Mouse (Mus musculus): Measurements from ENCODE around the gene Ubac2. TPM values are rescaled to one million over a fixed set of nuclear protein-coding genes. Genes with fewer than 3 reads are reported as not detected.

Ubac2 gene
- total and polyA plus RNA-seq, 2 experiments from 2014 or later = 43.6 to 51.7 TPM

DNA sequence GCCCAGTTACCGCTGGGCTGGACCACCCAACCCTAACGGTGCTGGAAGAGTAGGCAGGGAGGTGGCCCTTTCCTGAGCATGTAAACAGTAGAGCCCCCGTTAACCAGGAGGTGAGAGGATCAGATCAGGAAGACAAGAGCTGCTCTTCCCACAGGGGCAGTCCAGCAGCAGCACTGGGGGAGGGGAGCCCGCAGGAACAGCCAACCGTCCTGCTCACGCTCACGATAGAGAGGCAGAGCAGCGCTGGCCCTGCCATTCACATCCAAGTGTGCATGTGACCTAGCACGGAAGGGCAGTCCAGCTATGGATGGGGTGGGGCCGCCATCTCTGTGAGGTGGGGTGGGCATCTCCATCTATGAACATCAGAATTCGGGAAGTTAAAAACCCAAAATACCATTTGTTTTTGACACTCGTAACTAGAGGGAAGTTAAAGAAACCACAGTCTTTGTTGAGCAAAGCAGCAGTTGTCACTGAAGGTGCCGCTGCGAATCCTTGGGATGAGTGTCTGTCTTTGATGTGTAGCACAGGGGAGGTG, 135.1 kb downstream of the Ubac2 start:
- Histone ChIP-seq H3K4me2 (ENCODE audit: low read depth, low read length, poor library complexity, severe bottlenecking) (no peak overlapping the region), H3K4me1 (ENCODE audit: insufficient read depth, low read length) (no peaks in the 10 kb centered on the region), H3K36me3 (ENCODE audit: insufficient read depth, low read length) (peaks cover 14% of the 10 kb centered on the region), H3K27ac (ENCODE audit: low read depth, low read length) (no peak overlapping the region), H3K4me3 (ENCODE audit: low read depth, low read length) (no peak overlapping the region), H3K9ac (replicated peaks; ENCODE audit: low read length, poor library complexity, severe bottlenecking) (no peak overlapping the region), H3K9me3 (ENCODE audit: low read length) (no peaks in the 10 kb centered on the region), H3K27me3 (ENCODE audit: insufficient read depth, low read length) (no peaks in the 10 kb centered on the region)
- DNase-seq (ENCODE audit: low spot score) (no peak), ATAC-seq (ENCODE audit: low FRiP score) (no peak)
- WGBS = 84% methylated on average over 14 of the region's 14 CpGs
- TF ChIP-seq CTCF (IDR thresholded peaks at IDR 0.05) = no peak

DNA sequence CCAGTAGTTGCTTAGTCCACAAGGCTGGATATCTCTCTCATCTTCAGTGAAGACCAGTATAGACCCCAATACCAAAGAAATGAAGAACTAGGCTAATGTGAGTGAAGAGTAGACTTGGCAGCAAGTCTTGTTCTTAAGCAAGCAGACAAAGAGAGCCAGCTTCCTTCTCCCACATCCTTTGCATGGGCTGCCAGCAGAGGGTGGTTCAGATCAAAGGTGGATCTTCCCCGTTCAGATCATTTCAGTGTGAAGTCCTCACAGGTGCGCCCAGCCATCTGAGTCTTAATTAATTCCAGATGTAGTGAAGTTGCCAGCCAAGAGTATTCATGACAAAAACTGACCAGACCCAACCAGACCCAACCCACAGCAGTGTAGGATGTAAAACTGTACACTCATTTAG, 139.5 kb downstream of the Ubac2 start:
- 83% methylated on average over 2 of the region's 2 CpGs for WGBS
- no peak for ATAC-seq (ENCODE audit: low FRiP score)

DNA sequence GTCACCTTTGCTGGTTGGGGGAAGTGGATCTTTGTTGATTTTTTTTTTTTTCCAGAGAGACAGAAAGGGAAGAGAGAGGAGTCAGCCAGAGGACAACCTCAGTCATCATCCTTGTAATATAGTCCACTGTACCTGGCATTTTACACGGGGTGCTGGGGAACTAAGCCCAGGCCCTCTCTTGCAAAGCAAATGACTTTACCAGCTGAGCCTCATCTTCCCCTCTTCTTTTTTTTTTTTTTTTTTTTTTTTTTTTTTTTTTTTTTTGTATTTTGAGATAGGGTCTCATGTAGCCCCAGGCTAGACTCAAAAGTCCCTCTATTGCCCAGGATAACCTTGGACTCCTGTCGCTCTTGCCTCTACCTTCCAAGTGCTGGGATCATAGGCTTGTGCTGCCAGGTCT, 141.0 kb downstream of the Ubac2 start:
- 98% methylated on average over 2 of the region's 2 CpGs for WGBS
- no peak for TF ChIP-seq CTCF (IDR thresholded peaks at IDR 0.05)
- H3K4me3 ChIP-seq (ENCODE audit: low read depth, low read length) = no peak overlapping the region
- DNase-seq (ENCODE audit: low spot score) = no peak
- ATAC-seq (ENCODE audit: low FRiP score) = no peak
- no peak overlapping the region for H3K4me2 ChIP-seq (ENCODE audit: low read depth, low read length, poor library complexity, severe bottlenecking)
- H3K27me3 ChIP-seq (ENCODE audit: insufficient read depth, low read length) = no peaks in the 10 kb centered on the region
- H3K36me3 ChIP-seq (ENCODE audit: insufficient read depth, low read length) = peaks cover 19% of the 10 kb centered on the region
- H3K27ac ChIP-seq (ENCODE audit: low read depth, low read length) = no peak overlapping the region
- no peaks in the 10 kb centered on the region for H3K9me3 ChIP-seq (ENCODE audit: low read length)
- no peaks in the 10 kb centered on the region for H3K4me1 ChIP-seq (ENCODE audit: insufficient read depth, low read length)
- H3K9ac ChIP-seq (replicated peaks; ENCODE audit: low read length, poor library complexity, severe bottlenecking) = no peak overlapping the region

More for the DNA sequence above, 139.5 kb downstream of the Ubac2 start:
- Histone ChIP-seq H3K27me3 (ENCODE audit: insufficient read depth, low read length) (no peaks in the 10 kb centered on the region), H3K36me3 (ENCODE audit: insufficient read depth, low read length) (peaks cover 20% of the 10 kb centered on the region), H3K27ac (ENCODE audit: low read depth, low read length) (no peak overlapping the region), H3K4me3 (ENCODE audit: low read depth, low read length) (no peak overlapping the region), H3K9ac (replicated peaks; ENCODE audit: low read length, poor library complexity, severe bottlenecking) (no peak overlapping the region), H3K4me1 (ENCODE audit: insufficient read depth, low read length) (no peaks in the 10 kb centered on the region), H3K9me3 (ENCODE audit: low read length) (no peaks in the 10 kb centered on the region), H3K4me2 (ENCODE audit: low read depth, low read length, poor library complexity, severe bottlenecking) (no peak overlapping the region)
- no peak for DNase-seq (ENCODE audit: low spot score)
- TF ChIP-seq CTCF (IDR thresholded peaks at IDR 0.05) = no peak

DNA sequence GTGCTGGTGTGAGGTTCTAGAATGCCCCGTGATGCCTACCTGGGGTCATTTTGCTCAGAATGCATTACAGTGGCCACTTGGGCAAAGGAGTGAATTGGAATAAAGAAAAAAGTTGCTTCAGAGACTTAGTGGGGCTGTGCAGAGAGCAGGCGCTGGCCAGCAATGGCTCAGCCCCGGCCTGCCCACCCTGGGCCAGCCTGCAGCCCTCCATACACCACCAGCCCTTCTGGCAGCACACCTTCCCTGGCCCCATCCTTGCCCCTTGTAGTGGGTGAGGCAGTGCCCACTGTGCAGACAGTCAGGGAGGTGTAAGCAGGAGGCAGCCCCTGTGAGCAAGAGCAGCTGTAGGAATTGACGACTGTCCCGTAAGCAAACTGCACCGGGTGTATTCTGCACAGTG, 142.1 kb downstream of the Ubac2 start:
- H3K27me3 ChIP-seq (ENCODE audit: insufficient read depth, low read length) = no peaks in the 10 kb centered on the region
- DNase-seq (ENCODE audit: low spot score) (no peak), ATAC-seq (ENCODE audit: low FRiP score) (no peak)
- H3K4me1 ChIP-seq (ENCODE audit: insufficient read depth, low read length) = no peaks in the 10 kb centered on the region
- no peak overlapping the region for H3K9ac ChIP-seq (replicated peaks; ENCODE audit: low read length, poor library complexity, severe bottlenecking)
- no peak for TF ChIP-seq CTCF (IDR thresholded peaks at IDR 0.05)
- no peak overlapping the region for H3K27ac ChIP-seq (ENCODE audit: low read depth, low read length)
- H3K36me3 ChIP-seq (ENCODE audit: insufficient read depth, low read length) = peaks cover 19% of the 10 kb centered on the region
- no peak overlapping the region for H3K4me3 ChIP-seq (ENCODE audit: low read depth, low read length)
- H3K4me2 ChIP-seq (ENCODE audit: low read depth, low read length, poor library complexity, severe bottlenecking) = no peak overlapping the region
- WGBS = 95% methylated on average over 6 of the region's 6 CpGs
- H3K9me3 ChIP-seq (ENCODE audit: low read length) = no peaks in the 10 kb centered on the region

DNA sequence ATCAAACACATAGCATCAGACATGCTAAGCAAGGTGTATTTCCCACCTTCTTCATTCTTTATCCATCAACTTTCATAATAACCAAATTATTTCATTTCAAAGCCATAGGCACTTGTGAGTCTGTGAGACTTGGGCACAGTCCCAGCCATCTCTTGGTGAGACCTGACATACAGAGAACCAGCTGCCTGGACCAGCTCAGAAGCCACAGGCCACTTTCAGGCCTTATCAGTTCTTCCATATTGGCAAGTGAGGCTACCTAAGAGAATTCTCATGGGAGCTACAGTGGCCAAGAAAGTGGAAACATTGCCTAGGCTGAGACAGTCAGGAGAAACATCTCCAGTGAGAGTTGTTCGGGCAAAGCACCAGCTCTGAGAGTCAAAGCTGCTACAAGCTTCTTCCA, 144.6 kb downstream of the Ubac2 start:
- no peak for DNase-seq (ENCODE audit: low spot score)
- Histone ChIP-seq H3K27ac (ENCODE audit: low read depth, low read length) (no peak overlapping the region), H3K4me3 (ENCODE audit: low read depth, low read length) (no peak overlapping the region), H3K4me2 (ENCODE audit: low read depth, low read length, poor library complexity, severe bottlenecking) (no peak overlapping the region), H3K9ac (replicated peaks; ENCODE audit: low read length, poor library complexity, severe bottlenecking) (no peak overlapping the region), H3K9me3 (ENCODE audit: low read length) (no peaks in the 10 kb centered on the region), H3K36me3 (ENCODE audit: insufficient read depth, low read length) (peaks cover 19% of the 10 kb centered on the region), H3K4me1 (ENCODE audit: insufficient read depth, low read length) (no peaks in the 10 kb centered on the region), H3K27me3 (ENCODE audit: insufficient read depth, low read length) (no peaks in the 10 kb centered on the region)
- ATAC-seq (ENCODE audit: low FRiP score) = no peak
- no peak for TF ChIP-seq CTCF (IDR thresholded peaks at IDR 0.05)
- 100% methylated on average over 1 of the region's 1 CpGs for WGBS

DNA sequence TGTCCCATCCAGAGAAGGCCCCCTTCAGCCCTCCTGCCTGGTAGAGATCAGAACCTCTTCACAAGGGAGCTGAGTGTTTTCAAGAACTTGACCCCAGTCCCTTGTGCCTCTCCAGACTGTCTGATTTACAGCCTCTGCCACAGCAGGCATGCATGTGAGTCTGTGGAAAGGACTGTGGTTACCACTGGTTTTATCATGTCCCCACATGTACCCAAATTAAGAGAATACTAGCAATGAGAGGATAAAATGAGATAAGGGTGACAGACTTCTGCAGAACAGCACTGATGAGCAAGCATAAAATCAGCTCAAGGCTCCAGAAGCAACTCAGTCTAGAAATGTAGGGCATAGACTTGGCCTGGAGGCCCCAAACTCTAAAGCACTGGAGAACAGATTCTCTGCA, 145.5 kb downstream of the Ubac2 start:
- Histone ChIP-seq H3K36me3 (ENCODE audit: insufficient read depth, low read length) (peaks cover 19% of the 10 kb centered on the region), H3K9ac (replicated peaks; ENCODE audit: low read length, poor library complexity, severe bottlenecking) (no peak overlapping the region), H3K27me3 (ENCODE audit: insufficient read depth, low read length) (no peaks in the 10 kb centered on the region), H3K27ac (ENCODE audit: low read depth, low read length) (no peak overlapping the region), H3K9me3 (ENCODE audit: low read length) (no peaks in the 10 kb centered on the region), H3K4me3 (ENCODE audit: low read depth, low read length) (no peak overlapping the region), H3K4me1 (ENCODE audit: insufficient read depth, low read length) (no peaks in the 10 kb centered on the region), H3K4me2 (ENCODE audit: low read depth, low read length, poor library complexity, severe bottlenecking) (no peak overlapping the region)
- ATAC-seq (ENCODE audit: low FRiP score) (no peak), DNase-seq (ENCODE audit: low spot score) (no peak)
- no peak for TF ChIP-seq CTCF (IDR thresholded peaks at IDR 0.05)
